Mouse (Mus musculus) myocyte (in vitro differentiated cells): ENCODE measurements around the gene Actr3.

ENCODE experiments used
- CEBPB ChIP-seq: IDR thresholded peaks from 2 replicates; pipeline ENCODE4 v1.6.1; 2011; ENCODE audit warnings: mild to moderate bottlenecking, moderate library complexity; ENCODE audit not compliant: poor library complexity, insufficient read depth, severe bottlenecking
- E2F4 ChIP-seq: IDR thresholded peaks from one replicate; pipeline ENCODE4 v1.6.1; 2011; ENCODE audit warnings: mild to moderate bottlenecking, control low read depth, moderate library complexity; ENCODE audit not compliant: insufficient read depth
- MAX ChIP-seq: IDR thresholded peaks from one replicate; pipeline ENCODE4 v1.6.1; 2011; ENCODE audit warnings: low read depth, mild to moderate bottlenecking, control low read depth
- MYOG ChIP-seq, 3 experiments: IDR thresholded peaks; one replicate each; pipeline ENCODE4 v1.6.1; 2011; ENCODE audit warnings: control low read depth in 2 of 3, low read depth in 2 of 3, mild to moderate bottlenecking in 2 of 3; ENCODE audit not compliant: insufficient read length in 2 of 3, control insufficient read depth in 1 of 3, insufficient read depth in 1 of 3
- POLR2A ChIP-seq: IDR thresholded peaks from one replicate; pipeline ENCODE4 v1.6.1; 2011; ENCODE audit warnings: low read depth, mild to moderate bottlenecking, control low read depth, moderate library complexity; ENCODE audit not compliant: insufficient read length
- POLR2AphosphoS2 ChIP-seq: IDR thresholded peaks from one replicate; pipeline ENCODE4 v1.6.1; 2011; ENCODE audit warnings: low read depth, control low read depth; ENCODE audit not compliant: insufficient read length
- TCF12 ChIP-seq: IDR thresholded peaks from one replicate; pipeline ENCODE4 v1.6.1; 2011; ENCODE audit warnings: mild to moderate bottlenecking, control low read depth; ENCODE audit not compliant: poor library complexity, insufficient read depth, severe bottlenecking
- TCF3 ChIP-seq: IDR thresholded peaks from one replicate; pipeline ENCODE4 v1.6.1; 2011; ENCODE audit warnings: low read depth, control low read depth; ENCODE audit not compliant: insufficient read length

GRCm38 (mm10) chr1:125430737-125431136 lies 4.8 kb downstream of the Actr3 start:
- TF ChIP-seq POLR2A (no peak), MAX (no peak), TCF12 (no peak), POLR2AphosphoS2 (no peak), E2F4 (no peak), CEBPB (no peak), TCF3 (no peak), MYOG (IDR thresholded peaks at IDR 0.05; ENCODE audit: control insufficient read depth in 1 of 3, insufficient read depth in 1 of 3, insufficient read length in 2 of 3, low read depth in 2 of 3) (no peak)
